Mouse (Mus musculus) Patski (cell line): Measurements from ENCODE around the gene Tjp1. TPM values are rescaled to one million over a fixed set of nuclear protein-coding genes. Genes with fewer than 3 reads are reported as not detected.

Experiments
- ATAC-seq: fragments of 100-300 bp; one replicate; pipeline ENCODE4 v1.8.0; 2021
- CTCF ChIA-PET: fragments of 350-600 bp; sonication (Branson Sonifier 250); formaldehyde crosslinking; loops from one replicate; lab custom pipeline; 2022; ENCODE audit warnings: inconsistent platforms; lab: Charles Lee
- POLR2A ChIA-PET: fragments of 350-600 bp; sonication (Branson Sonifier 250); formaldehyde crosslinking; loops from one replicate; lab custom pipeline; 2022; ENCODE audit warnings: antibody characterized with exemption, inconsistent platforms; lab: Charles Lee
- DNase-seq: peaks from one replicate; pipeline ENCODE4 v3.0.0-alpha.2; 2011; ENCODE audit warnings: low read depth, low spot score
- H3K27me3 ChIP-seq: fragments of 371-371 bp; one replicate; pipeline ENCODE4 v1.5.1; 2021
- CTCF ChIP-seq: fragments of 100-300 bp; IDR thresholded peaks from one replicate; pipeline ENCODE4 v1.5.1; 2021
- in situ Hi-C: fragments of 300-500 bp; cut with MboI; formaldehyde crosslinking; loops from 3 replicates; pipeline ENCODE4 v1.11.1; 2018; ENCODE audit warnings: low pct_unique_long_range_greater_than_20kb, mixed read lengths
- polyA plus RNA-seq: library from polyadenylated mRNA; unstranded; gene quantifications from one replicate; pipeline ENCODE4 v1.2.3, GENCODE M21; 2021

The Tjp1 gene
- polyA plus RNA-seq, 1 experiment from 2014 or later, result 67.3 TPM

GRCm38 (mm10) chr7:65378818-65379565, 148.6 kb downstream of the Tjp1 start:
- no peaks in the 10 kb centered on the region for H3K27me3 ChIP-seq
- in situ Hi-C loops, result no loop called here
- ChIA-PET POLR2A (no interaction called here), CTCF (interaction anchor here (0.8 to 1.4 kb wide), 2 partner anchors 12 to 24 kb away, joined by 4 read pairs; no protein-coding TSS in a partner anchor)
- ATAC-seq (no peak), DNase-seq (no peak)
- TF ChIP-seq CTCF, result no peak

GRCm38 (mm10) chr7:65377521-65377920, 150.1 kb downstream of the Tjp1 start:
- in situ Hi-C loops, result no loop called here
- TF ChIP-seq CTCF, result no peak
- DNase-seq (no peak), ATAC-seq (no peak)
- no peaks in the 10 kb centered on the region for H3K27me3 ChIP-seq
- ChIA-PET CTCF (no interaction called here), POLR2A (no interaction called here)

DNA sequence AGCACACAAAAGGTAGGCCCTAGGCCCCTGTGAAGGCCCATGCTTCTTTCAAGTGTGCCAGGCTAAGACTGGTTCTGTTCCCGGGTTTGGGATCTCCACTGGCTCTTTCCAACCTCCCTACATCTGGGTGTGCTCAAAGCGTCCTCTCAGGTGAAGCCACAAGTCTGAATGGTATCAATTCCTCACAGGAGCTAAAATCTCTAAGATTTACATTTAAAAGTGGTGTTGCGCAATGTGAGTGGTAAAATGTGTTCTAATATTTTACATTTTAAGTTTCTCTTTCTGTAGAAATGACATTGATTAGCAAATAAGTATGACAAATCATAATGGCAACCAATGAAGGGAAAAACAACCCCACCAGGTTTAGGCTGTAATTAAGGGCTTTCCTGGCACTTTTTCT, 152.0 kb downstream of the Tjp1 start:
- DNase-seq, result no peak
- no peak for TF ChIP-seq CTCF
- ChIA-PET POLR2A (no interaction called here), CTCF (no interaction called here)
- no peak for ATAC-seq
- in situ Hi-C loops, result no loop called here
- no peaks in the 10 kb centered on the region for H3K27me3 ChIP-seq

DNA sequence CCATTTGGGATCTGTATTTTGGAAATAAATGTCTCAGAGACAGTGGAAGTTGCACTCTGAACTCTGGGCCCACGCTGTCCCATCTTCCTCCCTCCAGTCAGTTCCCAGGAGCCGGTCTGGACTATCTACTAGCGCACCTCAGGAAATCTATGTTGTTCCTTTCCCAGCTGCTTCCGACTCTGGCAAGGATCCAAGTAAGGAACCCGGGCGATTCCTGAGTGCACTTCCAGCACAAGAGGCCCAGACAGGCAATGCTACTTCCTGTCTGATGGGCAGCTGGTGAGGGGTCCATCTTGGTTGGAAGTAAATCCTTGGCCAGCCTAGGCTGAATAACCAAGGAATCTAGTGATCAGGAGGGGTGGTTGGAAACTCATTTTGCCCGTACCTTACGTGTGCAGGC, 152.4 kb downstream of the Tjp1 start:
- no peak for DNase-seq
- ChIA-PET CTCF (no interaction called here), POLR2A (no interaction called here)
- H3K27me3 ChIP-seq, result no peaks in the 10 kb centered on the region
- no peak for TF ChIP-seq CTCF
- in situ Hi-C loops, result no loop called here
- ATAC-seq, result no peak

- ChIA-PET CTCF (no interaction called here), POLR2A (no interaction called here)
- no peak for TF ChIP-seq CTCF
- DNase-seq (no peak), ATAC-seq (no peak)
- in situ Hi-C loops, result loop anchor here (25.0 kb wide), 1 partner anchor 114 kb away; no protein-coding TSS in a partner anchor
- no peaks in the 10 kb centered on the region for H3K27me3 ChIP-seq
Observed at GRCm38 (mm10) chr7:65373336-65373735, 154.2 kb downstream of the Tjp1 start.

DNA sequence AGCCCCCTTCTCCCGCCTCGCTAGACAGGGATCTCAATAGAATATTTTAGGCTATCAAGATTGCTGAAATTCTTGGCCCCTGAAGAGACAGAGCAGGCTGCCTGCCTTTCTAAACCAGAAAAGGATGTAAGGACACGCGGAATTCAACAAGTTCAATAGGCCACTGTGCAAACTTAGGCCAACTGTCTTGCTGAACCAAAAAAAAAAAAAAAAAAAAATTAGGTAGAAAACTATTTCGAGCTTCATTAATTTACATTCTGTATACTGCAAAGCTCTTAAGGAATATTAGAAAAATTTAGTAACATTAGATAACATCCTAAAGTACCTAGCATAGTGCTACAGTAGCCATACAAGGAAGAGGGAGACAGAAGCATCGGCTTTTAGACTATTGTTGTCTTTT, 155.8 kb downstream of the Tjp1 start:
- no peaks in the 10 kb centered on the region for H3K27me3 ChIP-seq
- in situ Hi-C loops, result loop anchor here (25.0 kb wide), 1 partner anchor 116 kb away; no protein-coding TSS in a partner anchor
- TF ChIP-seq CTCF, result no peak
- POLR2A ChIA-PET, result interaction anchor here (0.5 to 1.5 kb wide), 3 partner anchors 18 to 41 kb away, joined by 3 to 5 read pairs (median 3); no protein-coding TSS in a partner anchor
- ATAC-seq (no peak), DNase-seq (no peak)
- CTCF ChIA-PET, result interaction anchor here (1.0 kb wide), 1 partner anchor 117 kb away, joined by 3 read pairs; no protein-coding TSS in a partner anchor

DNA sequence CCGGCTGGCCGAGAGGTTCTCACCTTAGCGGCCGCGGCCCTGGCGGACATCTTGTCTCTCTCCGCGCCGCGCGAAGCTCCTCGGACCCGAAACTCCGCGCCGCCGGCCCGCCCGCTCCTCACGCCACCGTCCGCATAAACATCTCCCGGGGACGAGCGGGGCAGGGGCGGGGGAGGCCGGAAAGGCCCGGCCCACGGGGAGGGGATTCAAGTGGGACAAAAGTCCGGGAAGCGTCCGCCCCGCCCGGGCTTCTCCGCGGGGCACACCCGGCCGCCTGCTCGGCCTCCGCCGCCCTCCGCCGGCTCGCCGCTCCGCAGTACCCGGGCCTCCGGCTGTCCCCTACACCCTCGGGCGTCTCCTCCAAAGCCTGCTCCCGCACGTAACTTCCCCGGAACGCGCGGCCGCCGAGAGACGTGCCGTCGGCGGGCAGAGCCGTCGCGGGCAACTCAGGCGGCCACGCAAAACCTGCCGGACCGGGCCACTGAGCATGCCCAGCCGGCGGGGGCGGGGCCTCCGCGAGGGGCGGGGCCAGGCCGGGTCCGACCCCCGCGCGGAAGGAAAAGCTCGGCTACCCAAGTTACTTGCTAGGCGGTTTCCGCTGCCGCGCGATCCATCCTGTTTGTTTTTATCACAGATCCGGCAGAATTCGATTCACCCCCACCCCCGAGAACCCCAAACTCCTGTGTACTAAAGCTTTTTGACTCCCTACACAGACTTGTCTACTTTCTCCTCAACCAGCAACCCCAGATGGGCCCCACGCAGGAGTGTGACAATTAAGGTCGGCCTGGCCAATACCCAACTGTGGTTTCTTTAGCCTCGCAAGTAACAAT, 156.6 kb downstream of the Tjp1 start:
- DNase-seq (peak; percentile 41), ATAC-seq (peak; percentile 88)
- POLR2A ChIA-PET, result interaction anchor here (0.8 to 1.5 kb wide), 6 partner anchors 18 to 123 kb away, joined by 3 read pairs; no protein-coding TSS in a partner anchor
- CTCF ChIA-PET, result interaction anchor here (2.6 to 3.3 kb wide), 2 partner anchors 11 to 16 kb away, joined by 8 to 12 read pairs; no protein-coding TSS in a partner anchor
- in situ Hi-C loops, result loop anchor here (25.0 kb wide), 1 partner anchor 116 kb away; no protein-coding TSS in a partner anchor
- H3K27me3 ChIP-seq, result no peaks in the 10 kb centered on the region
- no peak for TF ChIP-seq CTCF

DNA sequence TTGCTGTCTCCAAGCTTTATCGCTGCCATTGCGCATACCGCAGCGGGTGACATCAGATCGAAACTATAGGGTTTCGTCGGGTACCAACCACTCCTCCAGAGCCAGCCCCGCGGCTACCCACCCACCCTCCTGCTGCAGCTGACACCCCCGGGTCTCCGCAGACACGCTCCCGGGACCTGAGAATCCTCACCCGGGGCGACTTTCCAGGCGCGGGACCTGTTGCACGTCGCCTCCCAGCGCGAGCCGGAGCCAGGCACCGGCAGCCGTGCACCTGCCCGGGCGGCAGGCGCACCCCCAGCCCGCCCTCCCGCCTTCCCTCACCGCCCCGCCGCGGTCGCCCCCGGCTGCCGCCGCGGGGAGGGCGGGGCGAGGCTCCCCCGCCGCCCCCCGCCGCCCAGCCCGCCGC, 157.2 kb downstream of the Tjp1 start:
- ChIA-PET CTCF (interaction anchor here (2.6 to 3.3 kb wide), 2 partner anchors 10 to 15 kb away, joined by 8 to 12 read pairs; no protein-coding TSS in a partner anchor), POLR2A (interaction anchor here (0.8 to 1.5 kb wide), 6 partner anchors 18 to 123 kb away, joined by 3 read pairs; no protein-coding TSS in a partner anchor)
- DNase-seq (no peak), ATAC-seq (peak; percentile 55)
- H3K27me3 ChIP-seq, result no peaks in the 10 kb centered on the region
- in situ Hi-C loops, result loop anchor here (25.0 kb wide), 1 partner anchor 117 kb away; no protein-coding TSS in a partner anchor
- TF ChIP-seq CTCF, result no peak

GRCm38 (mm10) chr7:65369101-65369500, 158.5 kb downstream of the Tjp1 start:
- ChIA-PET POLR2A (no interaction called here), CTCF (interaction anchor here (0.9 to 3.3 kb wide), 7 partner anchors 9 to 54 kb away, joined by 3 to 12 read pairs (median 4); no protein-coding TSS in a partner anchor)
- DNase-seq (no peak), ATAC-seq (no peak)
- in situ Hi-C loops, result loop anchor here (25.0 kb wide), 1 partner anchor 118 kb away; no protein-coding TSS in a partner anchor
- TF ChIP-seq CTCF, result no peak
- no peaks in the 10 kb centered on the region for H3K27me3 ChIP-seq
